Mouse (Mus musculus) lung, embryonic 16.5 days (tissue): ENCODE measurements around the gene Gm10300. TPM values are rescaled to one million over a fixed set of nuclear protein-coding genes. Genes with fewer than 3 reads are reported as not detected.

Experiments
- ATAC-seq: fragments of 200-750 bp; cut with Nextera tagmentation; 2 replicates; pipeline ENCODE4 v1.8.0; 2017; ENCODE audit warnings: low read depth, mild to moderate bottlenecking, moderate library complexity
- H3K27ac ChIP-seq: fragments of 300-500 bp; sonication (generic); 2 replicates; pipeline ENCODE4 v1.5.1; 2014; ENCODE audit warnings: mild to moderate bottlenecking, control low read depth, low read length
- H3K27me3 ChIP-seq: fragments of 300-500 bp; sonication (generic); 2 replicates; pipeline ENCODE4 v1.6.1; 2014; ENCODE audit warnings: low read depth, low read length, mixed read lengths; ENCODE audit not compliant: control insufficient read depth, insufficient read depth
- H3K36me3 ChIP-seq: fragments of 300-500 bp; sonication (generic); 2 replicates; pipeline ENCODE4 v1.6.1; 2014; ENCODE audit warnings: low read length; ENCODE audit not compliant: control insufficient read depth, insufficient read depth
- H3K4me1 ChIP-seq: fragments of 300-500 bp; sonication (generic); replicated peaks from 2 replicates; pipeline ENCODE4 v1.6.1; 2014; ENCODE audit warnings: low read length, mixed read lengths; ENCODE audit not compliant: control insufficient read depth, insufficient read depth
- H3K4me2 ChIP-seq: fragments of 300-500 bp; sonication (generic); 2 replicates; pipeline ENCODE4 v1.6.1; 2014; ENCODE audit warnings: low read depth, low read length, control low read depth
- H3K4me3 ChIP-seq: fragments of 300-500 bp; sonication (generic); 2 replicates; pipeline ENCODE4 v1.5.1; 2014; ENCODE audit warnings: mild to moderate bottlenecking, low read length, control low read depth
- H3K9ac ChIP-seq: fragments of 300-500 bp; sonication (generic); 2 replicates; pipeline ENCODE4 v1.6.1; 2014; ENCODE audit warnings: low read length, control low read depth
- H3K9me3 ChIP-seq: fragments of 300-500 bp; sonication (generic); 2 replicates; pipeline ENCODE4 v1.6.1; 2016; ENCODE audit warnings: low read length; ENCODE audit not compliant: control insufficient read depth
- WGBS: fragments of 180-500 bp; shearing (Covaris S2); extraction: QIAGEN DNeasy Blood & Tissue Kit; methylation state at CpG from one replicate; pipeline ENCODE4 v1.1.7; 2014; 5-methylcytosine and 5-hydroxymethylcytosine counted together
- polyA plus RNA-seq: library from polyadenylated mRNA; unstranded; fragments of >200 nt; fragmentation: Nextera tagmentation; extraction: Ambion mirVana; gene quantifications from 2 replicates; pipeline ENCODE4 v1.2.1, GENCODE M21; 2015

The Gm10300 gene
- polyA plus RNA-seq, 1 experiment from 2014 or later: 0.10 TPM

- Histone ChIP-seq H3K9me3 (no peaks in the 10 kb centered on the region), H3K36me3 (no peaks in the 10 kb centered on the region), H3K27ac (peak overlapping the region; percentile 77), H3K4me3 (peak overlapping the region; percentile 86), H3K27me3 (no peaks in the 10 kb centered on the region), H3K4me1 (peaks cover 7% of the 10 kb centered on the region; the same call in 1 of the 2 replicates), H3K9ac (peak overlapping the region; percentile 90), H3K4me2 (peak overlapping the region; percentile 67)
- ATAC-seq: peak; percentile 100
- under 1% methylated on average over 20 of the region's 46 CpGs for WGBS
Observed at GRCm38 (mm10) chr4:132048995-132049404, 25.5 kb upstream of the Gm10300 start.

- Histone ChIP-seq H3K27me3 (no peaks in the 10 kb centered on the region), H3K9me3 (no peaks in the 10 kb centered on the region), H3K4me2 (peak overlapping the region; percentile 67), H3K9ac (peak overlapping the region; percentile 12), H3K36me3 (no peaks in the 10 kb centered on the region), H3K4me3 (peak overlapping the region; percentile 86), H3K4me1 (peaks cover 5% of the 10 kb centered on the region; the same call in 1 of the 2 replicates), H3K27ac (no peak overlapping the region)
- 10% methylated on average over 15 of the region's 15 CpGs for WGBS
- ATAC-seq: no peak
Observed at GRCm38 (mm10) chr4:132049549-132050200, 24.8 kb upstream of the Gm10300 start.

- H3K4me2 ChIP-seq: no peak overlapping the region
- no peak overlapping the region for H3K4me3 ChIP-seq
- no peak for ATAC-seq
- no peak overlapping the region for H3K27ac ChIP-seq
- no peak overlapping the region for H3K9ac ChIP-seq
- peaks cover 5% of the 10 kb centered on the region; the same call in 1 of the 2 replicates for H3K4me1 ChIP-seq
- no peaks in the 10 kb centered on the region for H3K36me3 ChIP-seq
- no peaks in the 10 kb centered on the region for H3K9me3 ChIP-seq
- no peaks in the 10 kb centered on the region for H3K27me3 ChIP-seq
- 68% methylated on average over 10 of the region's 10 CpGs for WGBS
Observed at GRCm38 (mm10) chr4:132051321-132052275, 22.9 kb upstream of the Gm10300 start.

GRCm38 (mm10) chr4:132057311-132057710 is 17.2 kb upstream of the Gm10300 start:
- Histone ChIP-seq H3K36me3 (no peaks in the 10 kb centered on the region), H3K4me3 (no peak overlapping the region), H3K27ac (no peak overlapping the region), H3K27me3 (no peaks in the 10 kb centered on the region), H3K4me2 (no peak overlapping the region), H3K9me3 (no peaks in the 10 kb centered on the region), H3K9ac (no peak overlapping the region), H3K4me1 (no peaks in the 10 kb centered on the region)
- ATAC-seq: no peak

GRCm38 (mm10) chr4:132059541-132059940 is 15.0 kb upstream of the Gm10300 start:
- Histone ChIP-seq H3K9me3 (no peaks in the 10 kb centered on the region), H3K36me3 (no peaks in the 10 kb centered on the region), H3K4me2 (no peak overlapping the region), H3K27ac (no peak overlapping the region), H3K4me1 (no peaks in the 10 kb centered on the region), H3K27me3 (no peaks in the 10 kb centered on the region), H3K4me3 (no peak overlapping the region), H3K9ac (no peak overlapping the region)
- ATAC-seq: no peak
- WGBS: 87% methylated on average over 2 of the region's 2 CpGs

- H3K9me3 ChIP-seq: no peaks in the 10 kb centered on the region
- no peak for ATAC-seq
- no peaks in the 10 kb centered on the region for H3K4me1 ChIP-seq
- H3K4me2 ChIP-seq: no peak overlapping the region
- no peaks in the 10 kb centered on the region for H3K27me3 ChIP-seq
- H3K36me3 ChIP-seq: no peaks in the 10 kb centered on the region
- H3K4me3 ChIP-seq: no peak overlapping the region
- no peak overlapping the region for H3K9ac ChIP-seq
- 49% methylated on average over 17 of the region's 17 CpGs for WGBS
- H3K27ac ChIP-seq: no peak overlapping the region
Observed at GRCm38 (mm10) chr4:132060040-132060832, 14.3 kb upstream of the Gm10300 start.

GRCm38 (mm10) chr4:132062289-132062688 is 12.2 kb upstream of the Gm10300 start:
- Histone ChIP-seq H3K4me3 (no peak overlapping the region), H3K9me3 (no peaks in the 10 kb centered on the region), H3K9ac (no peak overlapping the region), H3K27me3 (no peaks in the 10 kb centered on the region), H3K4me2 (no peak overlapping the region), H3K4me1 (peaks cover 6% of the 10 kb centered on the region), H3K36me3 (no peaks in the 10 kb centered on the region), H3K27ac (no peak overlapping the region)
- 43% methylated on average over 8 of the region's 8 CpGs for WGBS
- ATAC-seq: no peak

GRCm38 (mm10) chr4:132062934-132063884 is 11.3 kb upstream of the Gm10300 start:
- no peak overlapping the region for H3K9ac ChIP-seq
- no peaks in the 10 kb centered on the region for H3K27me3 ChIP-seq
- H3K36me3 ChIP-seq: no peaks in the 10 kb centered on the region
- H3K27ac ChIP-seq: no peak overlapping the region
- peaks cover 6% of the 10 kb centered on the region for H3K4me1 ChIP-seq
- no peaks in the 10 kb centered on the region for H3K9me3 ChIP-seq
- no peak for ATAC-seq
- no peak overlapping the region for H3K4me3 ChIP-seq
- WGBS: 56% methylated on average over 17 of the region's 17 CpGs
- no peak overlapping the region for H3K4me2 ChIP-seq
